Mouse (Mus musculus) midbrain, embryonic 14.5 days (tissue): Measurements from ENCODE around the gene Spata5. TPM values are rescaled to one million over a fixed set of nuclear protein-coding genes. Genes with fewer than 3 reads are reported as not detected.

Experiments used
- ATAC-seq: fragments of 200-750 bp; cut with Nextera tagmentation; 2 replicates; pipeline ENCODE4 v1.8.0; 2017; ENCODE audit warnings: moderate number of reproducible peaks, moderate library complexity; ENCODE audit not compliant: low FRiP score, low TSS enrichment
- DNase-seq: peaks from one replicate; pipeline ENCODE4 v3.0.0-alpha.2; 2015
- H3K27ac ChIP-seq: fragments of 300-500 bp; sonication (generic); replicated peaks from 2 replicates; pipeline ENCODE4 v1.5.1; 2014; ENCODE audit warnings: mild to moderate bottlenecking, low read depth, low read length, moderate library complexity
- H3K27me3 ChIP-seq: fragments of 300-500 bp; sonication (generic); 2 replicates; pipeline ENCODE4 v1.6.1; 2014; ENCODE audit warnings: low read length, control low read depth, mixed read lengths; ENCODE audit not compliant: control insufficient read depth, insufficient read depth
- H3K36me3 ChIP-seq: fragments of 300-500 bp; sonication (generic); 2 replicates; pipeline ENCODE4 v1.6.1; 2014; ENCODE audit warnings: low read length, control low read depth; ENCODE audit not compliant: control insufficient read depth, insufficient read depth
- H3K4me1 ChIP-seq: fragments of 300-500 bp; sonication (generic); 2 replicates; pipeline ENCODE4 v1.6.1; 2014; ENCODE audit warnings: mild to moderate bottlenecking, antibody characterized with exemption, low read length, control low read depth; ENCODE audit not compliant: control insufficient read depth, insufficient read depth
- H3K4me2 ChIP-seq: fragments of 300-500 bp; sonication (generic); 2 replicates; pipeline ENCODE4 v1.6.1; 2014; ENCODE audit warnings: mild to moderate bottlenecking, low read length, moderate library complexity
- H3K4me3 ChIP-seq: fragments of 300-500 bp; sonication (generic); replicated peaks from 2 replicates; pipeline ENCODE4 v1.5.1; 2014; ENCODE audit warnings: low read depth, low read length
- H3K9ac ChIP-seq: fragments of 300-500 bp; sonication (generic); replicated peaks from 2 replicates; pipeline ENCODE4 v1.6.1; 2014; ENCODE audit warnings: mild to moderate bottlenecking, low read length, moderate library complexity
- H3K9me3 ChIP-seq: fragments of 300-500 bp; sonication (generic); 2 replicates; pipeline ENCODE4 v1.6.1; 2016; ENCODE audit warnings: low read length, control low read depth, mixed read lengths; ENCODE audit not compliant: control insufficient read depth
- WGBS: fragments of 180-500 bp; shearing (Covaris S2); extraction: QIAGEN DNeasy Blood & Tissue Kit; methylation state at CpG from one replicate; pipeline ENCODE4 v1.1.7; 2014; 5-methylcytosine and 5-hydroxymethylcytosine counted together
- polyA plus RNA-seq: library from polyadenylated mRNA; unstranded; fragments of >200 nt; fragmentation: Nextera tagmentation; extraction: Ambion mirVana; gene quantifications from 2 replicates; pipeline ENCODE4 v1.2.1, GENCODE M21; 2014

Gene Spata5
- polyA plus RNA-seq, 1 experiment from 2014 or later = 38.3 TPM

GRCm38 (mm10) chr3:37383096-37383765 is 36.5 kb upstream of the Spata5 start:
- Histone ChIP-seq H3K9ac (no peak overlapping the region), H3K4me1 (no peaks in the 10 kb centered on the region), H3K27ac (no peak overlapping the region), H3K27me3 (no peaks in the 10 kb centered on the region), H3K4me3 (no peak overlapping the region), H3K4me2 (no peak overlapping the region), H3K9me3 (no peaks in the 10 kb centered on the region), H3K36me3 (no peaks in the 10 kb centered on the region)
- no peak for ATAC-seq
- WGBS = 92% methylated on average over 6 of the region's 6 CpGs
- no peak for DNase-seq

DNA sequence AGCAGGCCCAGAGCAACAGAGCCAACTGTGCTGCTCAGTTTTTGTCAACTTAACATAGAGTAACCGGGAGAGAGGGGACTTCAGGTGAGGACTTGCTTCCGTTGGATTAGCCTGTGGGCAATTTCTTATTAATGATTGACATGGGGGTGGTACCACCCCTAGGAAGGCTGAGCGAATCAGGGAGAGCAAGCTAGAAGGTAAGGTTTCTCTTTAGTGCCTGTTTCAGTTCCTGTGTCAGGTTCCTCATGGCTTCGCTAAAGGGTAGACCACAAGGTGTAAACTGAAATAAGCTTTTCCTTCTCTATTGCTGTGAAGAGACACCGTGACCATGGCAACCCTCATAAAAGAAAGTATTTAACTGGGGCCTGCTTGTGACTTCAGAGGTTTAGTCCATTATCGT is 32.4 kb upstream of the Spata5 start:
- H3K27me3 ChIP-seq = no peaks in the 10 kb centered on the region
- no peak overlapping the region for H3K4me3 ChIP-seq
- H3K9me3 ChIP-seq = 0 out of 2 replicates have a peak, but pooled peaks cover 9% of the 10 kb centered on the region
- no peak for DNase-seq
- 86% methylated on average over 6 of the region's 6 CpGs for WGBS
- H3K4me1 ChIP-seq = no peaks in the 10 kb centered on the region
- H3K4me2 ChIP-seq = no peak overlapping the region
- no peak overlapping the region for H3K27ac ChIP-seq
- H3K9ac ChIP-seq = no peak overlapping the region
- no peak for ATAC-seq
- no peaks in the 10 kb centered on the region for H3K36me3 ChIP-seq

- 93% methylated on average over 5 of the region's 5 CpGs for WGBS
- Histone ChIP-seq H3K9ac (no peak overlapping the region), H3K9me3 (no peaks in the 10 kb centered on the region), H3K4me3 (no peak overlapping the region), H3K27me3 (no peaks in the 10 kb centered on the region), H3K27ac (no peak overlapping the region), H3K36me3 (no peaks in the 10 kb centered on the region), H3K4me1 (no peaks in the 10 kb centered on the region), H3K4me2 (no peak overlapping the region)
- ATAC-seq = no peak
- DNase-seq = no peak
Observed at GRCm38 (mm10) chr3:37396930-37397608, 22.6 kb upstream of the Spata5 start.

DNA sequence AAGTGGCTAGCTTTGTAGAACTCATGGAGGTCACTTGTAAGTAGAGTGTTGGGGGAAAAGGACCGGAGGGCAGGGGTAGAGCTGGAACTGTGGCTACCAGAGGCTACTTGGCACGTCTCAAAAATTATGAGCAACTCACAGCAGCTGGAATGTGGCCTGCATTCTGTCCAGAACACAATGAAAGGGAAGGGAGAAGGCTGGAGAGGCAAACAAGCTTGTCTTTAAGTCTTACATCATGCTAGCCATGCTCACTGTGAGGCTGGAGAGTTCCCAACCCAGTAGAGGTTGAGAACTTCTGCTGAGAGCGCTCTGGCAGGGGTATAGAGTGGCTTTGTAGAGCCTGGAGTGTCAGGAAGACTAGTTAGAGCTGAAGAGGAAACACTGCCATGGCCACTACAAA is 22.1 kb upstream of the Spata5 start:
- 82% methylated on average over 3 of the region's 3 CpGs for WGBS
- DNase-seq (no peak), ATAC-seq (no peak)
- no peak overlapping the region for H3K4me2 ChIP-seq
- no peaks in the 10 kb centered on the region for H3K36me3 ChIP-seq
- H3K4me3 ChIP-seq = no peak overlapping the region
- H3K27ac ChIP-seq = no peak overlapping the region
- no peaks in the 10 kb centered on the region for H3K27me3 ChIP-seq
- H3K9ac ChIP-seq = no peak overlapping the region
- no peaks in the 10 kb centered on the region for H3K9me3 ChIP-seq
- no peaks in the 10 kb centered on the region for H3K4me1 ChIP-seq

DNA sequence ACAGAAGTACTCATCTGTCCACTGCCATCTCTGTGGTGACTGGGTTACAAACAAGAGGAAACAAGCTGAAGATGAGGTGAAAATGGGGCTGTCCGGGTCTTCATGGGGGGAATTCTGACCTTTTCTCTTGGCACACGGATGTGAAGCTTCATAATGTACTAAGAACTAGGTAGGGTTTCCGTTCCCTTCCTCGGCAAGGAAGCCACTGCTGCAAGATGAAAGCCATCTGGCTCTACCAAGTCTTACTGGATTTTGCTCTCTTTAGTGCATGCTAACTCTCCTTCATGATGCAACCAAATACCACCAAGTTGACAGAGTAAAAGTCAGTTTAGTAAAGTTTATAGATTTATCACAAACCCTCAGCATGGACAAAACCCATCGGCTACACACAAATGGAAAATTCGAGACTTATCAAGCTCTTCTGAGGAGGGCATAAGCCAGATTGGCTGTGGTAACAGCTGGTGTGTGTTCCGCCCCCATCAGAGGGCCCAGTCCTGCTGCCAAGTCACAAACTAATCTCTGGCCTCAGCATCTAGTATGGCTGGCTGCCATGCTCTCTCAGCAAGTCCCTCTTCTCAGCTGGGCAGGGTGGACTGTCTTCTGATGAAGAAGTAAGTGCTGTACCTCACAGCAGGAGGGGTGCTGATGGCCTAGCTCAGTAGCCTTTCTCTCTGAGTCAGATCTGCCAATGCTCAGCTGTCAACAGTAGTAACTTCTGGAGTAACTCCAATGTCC is 20.9 kb upstream of the Spata5 start:
- no peak for ATAC-seq
- H3K4me2 ChIP-seq = no peak overlapping the region
- H3K4me3 ChIP-seq = no peak overlapping the region
- no peaks in the 10 kb centered on the region for H3K9me3 ChIP-seq
- H3K36me3 ChIP-seq = no peaks in the 10 kb centered on the region
- H3K4me1 ChIP-seq = no peaks in the 10 kb centered on the region
- no peak overlapping the region for H3K9ac ChIP-seq
- no peaks in the 10 kb centered on the region for H3K27me3 ChIP-seq
- no peak overlapping the region for H3K27ac ChIP-seq
- WGBS = 89% methylated on average over 7 of the region's 7 CpGs
- DNase-seq = no peak

DNA sequence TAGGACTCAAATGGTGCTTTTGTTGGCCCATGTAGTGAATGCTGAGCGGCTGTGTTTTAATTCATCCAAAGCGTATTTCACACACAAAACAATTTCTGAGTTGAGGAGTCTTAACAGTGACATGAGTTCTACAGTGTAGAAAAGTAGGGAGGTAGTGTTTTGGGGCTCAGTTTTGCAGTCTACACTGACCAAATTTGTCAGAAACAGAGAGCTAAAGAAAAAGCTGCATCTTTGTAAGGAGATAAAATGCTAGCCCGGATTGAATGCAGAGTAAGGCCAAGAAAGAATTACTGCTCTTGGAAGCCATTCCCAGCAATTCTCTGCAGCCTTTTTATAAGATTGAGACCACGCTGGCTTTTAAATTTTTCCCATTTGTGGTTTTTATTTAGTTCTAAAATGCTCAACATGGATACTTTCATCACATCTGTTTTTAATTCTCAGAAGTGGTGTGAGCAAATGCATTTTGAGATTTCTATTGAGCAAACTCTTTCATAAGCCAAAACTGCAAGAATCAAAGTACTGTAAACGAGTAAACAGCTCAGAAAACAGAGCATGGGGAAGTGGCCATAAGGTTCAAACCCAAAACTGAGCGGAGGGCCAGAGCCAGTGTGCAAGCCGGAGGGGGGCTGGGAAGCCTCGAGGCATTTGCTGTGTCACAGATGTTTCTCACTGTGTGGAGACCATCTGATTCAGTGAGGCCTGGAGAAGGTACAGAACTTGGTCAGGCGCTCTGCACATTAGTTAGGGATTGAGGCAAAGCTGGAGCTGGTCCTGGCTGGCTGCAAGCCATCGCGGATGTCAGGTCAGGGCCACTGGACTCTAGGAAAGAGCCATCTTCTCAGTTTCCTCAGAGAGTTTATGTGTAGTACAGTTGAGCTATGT is 17.7 kb upstream of the Spata5 start:
- ATAC-seq = no peak
- H3K27me3 ChIP-seq = no peaks in the 10 kb centered on the region
- H3K27ac ChIP-seq = no peak overlapping the region
- no peak overlapping the region for H3K4me2 ChIP-seq
- DNase-seq = no peak
- H3K9ac ChIP-seq = no peak overlapping the region
- H3K36me3 ChIP-seq = no peaks in the 10 kb centered on the region
- H3K4me1 ChIP-seq = no peaks in the 10 kb centered on the region
- H3K4me3 ChIP-seq = no peak overlapping the region
- 85% methylated on average over 11 of the region's 11 CpGs for WGBS
- H3K9me3 ChIP-seq = no peaks in the 10 kb centered on the region

GRCm38 (mm10) chr3:37407598-37407997 is 12.1 kb upstream of the Spata5 start:
- Histone ChIP-seq H3K4me3 (no peak overlapping the region), H3K27ac (no peak overlapping the region), H3K4me2 (no peak overlapping the region), H3K4me1 (no peaks in the 10 kb centered on the region), H3K27me3 (no peaks in the 10 kb centered on the region), H3K9ac (no peak overlapping the region), H3K9me3 (no peaks in the 10 kb centered on the region), H3K36me3 (no peaks in the 10 kb centered on the region)
- DNase-seq (no peak), ATAC-seq (no peak)

DNA sequence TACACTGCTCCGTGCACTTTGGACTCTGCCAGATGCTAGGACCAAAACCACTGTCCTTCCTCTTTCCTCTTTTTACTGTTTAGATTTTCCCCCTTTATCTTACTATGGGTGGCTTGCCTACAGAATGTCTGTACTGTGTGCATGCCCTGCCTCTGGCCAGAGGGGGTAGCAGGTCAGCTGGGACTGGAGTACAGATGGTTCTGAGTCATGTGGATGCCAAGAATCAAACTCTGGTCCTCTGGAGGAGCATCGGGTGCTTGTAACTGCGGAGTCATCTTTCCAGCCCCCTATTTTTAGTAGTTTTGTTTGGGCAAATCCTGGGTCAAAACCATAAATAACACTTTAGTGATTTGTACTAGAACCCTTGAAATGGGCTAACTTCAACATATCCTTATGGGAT is 6.2 kb upstream of the Spata5 start:
- WGBS = 91% methylated on average over 3 of the region's 3 CpGs
- no peaks in the 10 kb centered on the region for H3K27me3 ChIP-seq
- H3K9ac ChIP-seq = no peak overlapping the region
- H3K4me2 ChIP-seq = no peak overlapping the region
- no peaks in the 10 kb centered on the region for H3K36me3 ChIP-seq
- no peaks in the 10 kb centered on the region for H3K4me1 ChIP-seq
- no peak overlapping the region for H3K27ac ChIP-seq
- no peak for DNase-seq
- no peak overlapping the region for H3K4me3 ChIP-seq
- ATAC-seq = no peak
- H3K9me3 ChIP-seq = no peaks in the 10 kb centered on the region
